Mouse (Mus musculus) limb, embryonic 13.5 days (tissue): ENCODE data around the gene Ubtd1. TPM values are rescaled to one million over a fixed set of nuclear protein-coding genes. Genes with fewer than 3 reads are reported as not detected.
"Not testable (repeated sequence)": the region's sequence is repeated elsewhere in the genome, so short reads cannot be mapped to it uniquely, and the experiment has no call there.

Source experiments
- ATAC-seq: fragments of 200-750 bp; cut with Nextera tagmentation; 2 replicates; pipeline ENCODE4 v1.8.0; 2017; ENCODE audit warnings: low read depth, moderate number of reproducible peaks, moderate TSS enrichment; ENCODE audit not compliant: low FRiP score
- H3K27ac ChIP-seq: fragments of 300-500 bp; sonication (generic); 2 replicates; pipeline ENCODE4 v1.5.1; 2015; ENCODE audit warnings: inconsistent platforms, mild to moderate bottlenecking, moderate library complexity
- H3K27me3 ChIP-seq: fragments of 300-500 bp; sonication (generic); 2 replicates; pipeline ENCODE4 v1.6.1; 2015; ENCODE audit warnings: mild to moderate bottlenecking, inconsistent platforms
- H3K36me3 ChIP-seq: fragments of 300-500 bp; sonication (generic); 2 replicates; pipeline ENCODE4 v1.6.1; 2015; ENCODE audit warnings: inconsistent platforms, mild to moderate bottlenecking, moderate library complexity
- H3K4me1 ChIP-seq: fragments of 300-500 bp; sonication (generic); 2 replicates; pipeline ENCODE4 v1.6.1; 2015; ENCODE audit warnings: inconsistent platforms
- H3K4me2 ChIP-seq: fragments of 300-500 bp; sonication (generic); replicated peaks from 2 replicates; pipeline ENCODE4 v1.6.1; 2015; ENCODE audit warnings: inconsistent platforms, mild to moderate bottlenecking, moderate library complexity
- H3K4me3 ChIP-seq: fragments of 300-500 bp; sonication (generic); 2 replicates; pipeline ENCODE4 v1.5.1; 2015; ENCODE audit warnings: moderate library complexity, mild to moderate bottlenecking, inconsistent platforms
- H3K9ac ChIP-seq: fragments of 300-500 bp; sonication (generic); 2 replicates; pipeline ENCODE4 v1.6.1; 2015; ENCODE audit warnings: mild to moderate bottlenecking, inconsistent platforms
- H3K9me3 ChIP-seq: fragments of 300-500 bp; sonication (generic); 2 replicates; pipeline ENCODE4 v1.6.1; 2016; ENCODE audit warnings: inconsistent platforms
- WGBS: fragments of 180-500 bp; shearing (Covaris S2); methylation state at CpG from one replicate; pipeline ENCODE4 v1.1.7; 2015; 5-methylcytosine and 5-hydroxymethylcytosine counted together
- polyA plus RNA-seq: library from polyadenylated mRNA; unstranded; fragments of >200 nt; fragmentation: Nextera tagmentation; extraction: Ambion mirVana; gene quantifications from 2 replicates; pipeline ENCODE4 v1.2.1, GENCODE M21; 2015

The Ubtd1 gene
- polyA plus RNA-seq, 1 experiment from 2014 or later = 23.8 TPM

DNA sequence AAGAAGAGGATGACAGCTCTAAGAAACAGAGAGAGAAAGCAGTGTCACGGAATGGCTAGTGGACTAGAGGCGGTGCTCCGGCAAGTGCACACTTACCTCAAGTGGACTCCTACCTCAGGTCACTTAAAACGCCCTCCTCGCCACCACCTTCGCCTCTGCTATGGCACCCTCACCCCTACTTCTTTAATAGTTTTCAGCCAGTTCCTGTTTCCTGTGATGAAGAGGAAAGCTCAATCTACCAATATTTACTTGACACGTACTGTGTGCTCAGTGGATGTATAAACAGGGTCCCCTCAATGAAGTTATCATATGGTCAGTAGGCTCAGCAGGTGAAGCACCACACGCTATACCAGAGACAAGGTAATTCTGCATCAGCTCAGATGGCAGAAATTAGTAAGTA lies 97.0 kb downstream of the Ubtd1 start:
- no peak overlapping the region for H3K4me3 ChIP-seq
- no peaks in the 10 kb centered on the region for H3K27me3 ChIP-seq
- H3K4me2 ChIP-seq = no peak overlapping the region
- no peak overlapping the region for H3K27ac ChIP-seq
- H3K36me3 ChIP-seq = peaks cover 32% of the 10 kb centered on the region
- ATAC-seq = no peak
- WGBS = 94% methylated on average over 8 of the region's 8 CpGs
- no peaks in the 10 kb centered on the region for H3K4me1 ChIP-seq
- H3K9ac ChIP-seq = no peak overlapping the region
- H3K9me3 ChIP-seq = no peaks in the 10 kb centered on the region

DNA sequence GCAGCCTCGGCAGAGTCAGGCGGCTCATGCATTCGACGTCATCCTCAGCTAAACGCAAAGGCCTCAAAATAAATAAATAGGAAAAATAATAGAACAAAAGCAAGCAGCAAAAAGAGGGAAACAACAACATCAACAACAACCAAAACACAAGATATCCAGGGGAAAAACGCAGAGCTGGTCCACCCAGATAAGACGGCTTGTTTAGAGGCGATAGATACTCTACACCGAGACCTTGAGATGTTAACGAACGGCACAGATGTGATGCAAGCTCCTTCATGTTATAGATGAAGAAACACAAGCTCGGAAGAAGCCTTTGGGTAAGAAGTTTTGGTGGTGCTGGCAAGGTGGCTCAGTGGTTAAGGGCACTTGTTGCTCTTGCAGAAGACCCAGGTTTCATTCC lies 97.4 kb downstream of the Ubtd1 start:
- Histone ChIP-seq H3K9me3 (no peaks in the 10 kb centered on the region), H3K36me3 (peaks cover 32% of the 10 kb centered on the region), H3K4me1 (no peaks in the 10 kb centered on the region), H3K9ac (no peak overlapping the region), H3K27me3 (no peaks in the 10 kb centered on the region), H3K27ac (no peak overlapping the region), H3K4me3 (no peak overlapping the region), H3K4me2 (no peak overlapping the region)
- ATAC-seq = no peak
- 95% methylated on average over 12 of the region's 12 CpGs for WGBS

DNA sequence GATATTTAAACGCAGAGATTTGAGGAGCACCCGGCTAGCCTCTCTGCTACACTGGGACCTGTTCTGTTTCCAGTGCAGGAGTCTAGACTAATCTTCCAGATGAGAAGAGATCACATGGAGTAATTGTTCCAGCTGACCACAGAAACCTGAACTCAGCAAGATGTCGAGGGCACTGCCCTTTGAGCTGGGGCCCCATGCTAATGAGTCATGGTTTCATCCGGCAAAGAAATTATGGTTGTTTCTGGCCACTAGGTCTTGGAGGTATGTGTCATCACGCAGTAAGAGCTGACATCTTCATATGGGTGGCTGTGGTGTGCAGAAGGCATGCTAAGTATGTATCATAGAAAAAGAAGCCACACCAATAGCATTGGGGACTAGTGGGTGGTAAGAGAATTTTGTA lies 98.4 kb downstream of the Ubtd1 start:
- no peaks in the 10 kb centered on the region for H3K4me1 ChIP-seq
- H3K4me2 ChIP-seq = no peak overlapping the region
- H3K27ac ChIP-seq = no peak overlapping the region
- no peak overlapping the region for H3K9ac ChIP-seq
- H3K9me3 ChIP-seq = no peaks in the 10 kb centered on the region
- ATAC-seq = no peak
- WGBS = 83% methylated on average over 5 of the region's 5 CpGs
- H3K4me3 ChIP-seq = no peak overlapping the region
- H3K36me3 ChIP-seq = peaks cover 32% of the 10 kb centered on the region
- H3K27me3 ChIP-seq = no peaks in the 10 kb centered on the region

DNA sequence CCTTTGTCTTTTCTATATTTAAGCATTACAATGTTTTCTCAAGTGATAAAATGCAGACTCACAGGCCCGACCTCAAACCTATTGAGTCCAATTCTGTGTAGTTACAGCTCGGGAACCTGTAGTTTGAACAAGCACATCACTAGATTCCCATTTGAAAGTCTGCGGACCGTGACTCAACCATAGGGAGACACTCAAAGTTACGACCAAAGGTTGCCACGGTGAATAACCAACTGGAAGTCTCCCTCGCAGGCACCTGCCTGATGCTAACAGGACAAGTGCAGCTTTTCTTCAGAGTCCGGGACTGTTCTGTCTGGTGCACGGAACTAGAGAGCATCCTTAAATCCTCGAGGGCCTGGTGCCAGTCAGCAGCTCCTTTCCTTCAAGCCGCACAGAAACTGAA lies 98.9 kb downstream of the Ubtd1 start:
- no peak for ATAC-seq
- H3K9me3 ChIP-seq = no peaks in the 10 kb centered on the region
- WGBS = 82% methylated on average over 11 of the region's 11 CpGs
- no peak overlapping the region for H3K9ac ChIP-seq
- H3K36me3 ChIP-seq = peaks cover 26% of the 10 kb centered on the region
- H3K4me3 ChIP-seq = no peak overlapping the region
- H3K4me2 ChIP-seq = no peak overlapping the region
- no peaks in the 10 kb centered on the region for H3K27me3 ChIP-seq
- no peak overlapping the region for H3K27ac ChIP-seq
- H3K4me1 ChIP-seq = peaks cover 1% of the 10 kb centered on the region

DNA sequence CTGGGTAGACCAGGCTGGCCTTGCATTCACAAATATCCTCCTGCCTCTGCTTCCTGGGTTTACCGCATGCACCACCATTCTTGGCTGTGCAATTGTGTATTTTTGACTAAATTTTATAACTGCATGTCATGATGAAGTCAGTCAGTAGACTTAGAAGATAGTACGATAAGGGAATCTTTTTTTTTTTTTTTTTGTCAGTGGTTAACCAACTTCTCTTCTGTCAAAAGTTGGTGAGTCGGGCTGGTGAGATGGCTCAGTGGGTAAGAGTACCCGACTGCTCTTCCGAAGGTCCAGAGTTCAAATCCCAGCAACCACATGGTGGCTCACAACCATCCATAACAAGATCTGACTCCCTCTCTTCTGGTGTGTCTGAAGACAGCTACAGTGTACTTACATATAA lies 100.0 kb downstream of the Ubtd1 start:
- peaks cover 15% of the 10 kb centered on the region for H3K36me3 ChIP-seq
- not testable (repeated sequence) for H3K4me3 ChIP-seq, H3K4me1 ChIP-seq, ATAC-seq, H3K9ac ChIP-seq, H3K4me2 ChIP-seq, H3K27ac ChIP-seq, H3K9me3 ChIP-seq, H3K27me3 ChIP-seq
- 94% methylated on average over 5 of the region's 5 CpGs for WGBS

Other genes starting within 250 kb of the Ubtd1 start
- 0.29 and 0.32 TPM in 2 replicates for gene Slit1, start 238.1 kb upstream of the Ubtd1 start, polyA plus RNA-seq
- gene Arhgap19, start 179.7 kb upstream of the Ubtd1 start, polyA plus RNA-seq = 21.6 and 23.1 TPM in 2 replicates
- gene Frat1, start 151.8 kb upstream of the Ubtd1 start, polyA plus RNA-seq = 6.0 and 6.1 TPM in 2 replicates
- gene Frat2, start 133.6 kb upstream of the Ubtd1 start, polyA plus RNA-seq = 2.8 and 3.1 TPM in 2 replicates
- gene Rrp12, start 85.6 kb upstream of the Ubtd1 start, polyA plus RNA-seq = 17.4 and 19.6 TPM in 2 replicates
- 559 and 595 TPM in 2 replicates for gene Pgam1, start 69.8 kb upstream of the Ubtd1 start, polyA plus RNA-seq
- gene Exosc1, start 48.3 kb upstream of the Ubtd1 start, polyA plus RNA-seq = 82.5 and 86.4 TPM in 2 replicates
- gene Zdhhc16, start 48.3 kb upstream of the Ubtd1 start, polyA plus RNA-seq = 98.7 and 99.3 TPM in 2 replicates
- gene Mms19, start 606 bp upstream of the Ubtd1 start, polyA plus RNA-seq = 40.1 and 43.9 TPM in 2 replicates
- 0.22 and 0.57 TPM in 2 replicates for gene Ankrd2, start 54.2 kb downstream of the Ubtd1 start, polyA plus RNA-seq
- 1.6 and 1.7 TPM in 2 replicates for gene Hoga1, start 63.8 kb downstream of the Ubtd1 start, polyA plus RNA-seq
- 0.17 TPM in 1 of 2 replicates, not detected in the other for gene 4933411K16Rik, start 70.5 kb downstream of the Ubtd1 start, polyA plus RNA-seq
- gene Morn4, start 104.6 kb downstream of the Ubtd1 start, polyA plus RNA-seq = 32.1 and 34.5 TPM in 2 replicates
- 29.0 and 29.6 TPM in 2 replicates for gene Pi4k2a, start 108.7 kb downstream of the Ubtd1 start, polyA plus RNA-seq
- 28.7 and 33.6 TPM in 2 replicates for gene Avpi1, start 147.3 kb downstream of the Ubtd1 start, polyA plus RNA-seq
- gene Marveld1, start 165.6 kb downstream of the Ubtd1 start, polyA plus RNA-seq = 11.5 and 11.6 TPM in 2 replicates
- 27.9 and 29.3 TPM in 2 replicates for gene Zfyve27, start 182.2 kb downstream of the Ubtd1 start, polyA plus RNA-seq
- gene Sfrp5, start 220.5 kb downstream of the Ubtd1 start, polyA plus RNA-seq = 1.8 and 2.4 TPM in 2 replicates